Mouse (Mus musculus) midbrain, embryonic 14.5 days (tissue): Measurements from ENCODE around the gene Fgfr2. TPM values are rescaled to one million over a fixed set of nuclear protein-coding genes. Genes with fewer than 3 reads are reported as not detected.
"Not testable (repeated sequence)": the region's sequence is repeated elsewhere in the genome, so short reads cannot be mapped to it uniquely, and the experiment has no call there.

Experiments used
- ATAC-seq: fragments of 200-750 bp; cut with Nextera tagmentation; 2 replicates; pipeline ENCODE4 v1.8.0; 2017; ENCODE audit warnings: moderate number of reproducible peaks, moderate library complexity; ENCODE audit not compliant: low FRiP score, low TSS enrichment
- DNase-seq: peaks from one replicate; pipeline ENCODE4 v3.0.0-alpha.2; 2015
- H3K27ac ChIP-seq: fragments of 300-500 bp; sonication (generic); replicated peaks from 2 replicates; pipeline ENCODE4 v1.5.1; 2014; ENCODE audit warnings: mild to moderate bottlenecking, low read depth, low read length, moderate library complexity
- H3K27me3 ChIP-seq: fragments of 300-500 bp; sonication (generic); 2 replicates; pipeline ENCODE4 v1.6.1; 2014; ENCODE audit warnings: low read length, control low read depth, mixed read lengths; ENCODE audit not compliant: control insufficient read depth, insufficient read depth
- H3K36me3 ChIP-seq: fragments of 300-500 bp; sonication (generic); 2 replicates; pipeline ENCODE4 v1.6.1; 2014; ENCODE audit warnings: low read length, control low read depth; ENCODE audit not compliant: control insufficient read depth, insufficient read depth
- H3K4me1 ChIP-seq: fragments of 300-500 bp; sonication (generic); 2 replicates; pipeline ENCODE4 v1.6.1; 2014; ENCODE audit warnings: mild to moderate bottlenecking, antibody characterized with exemption, low read length, control low read depth; ENCODE audit not compliant: control insufficient read depth, insufficient read depth
- H3K4me2 ChIP-seq: fragments of 300-500 bp; sonication (generic); 2 replicates; pipeline ENCODE4 v1.6.1; 2014; ENCODE audit warnings: mild to moderate bottlenecking, low read length, moderate library complexity
- H3K4me3 ChIP-seq: fragments of 300-500 bp; sonication (generic); replicated peaks from 2 replicates; pipeline ENCODE4 v1.5.1; 2014; ENCODE audit warnings: low read depth, low read length
- H3K9ac ChIP-seq: fragments of 300-500 bp; sonication (generic); replicated peaks from 2 replicates; pipeline ENCODE4 v1.6.1; 2014; ENCODE audit warnings: mild to moderate bottlenecking, low read length, moderate library complexity
- H3K9me3 ChIP-seq: fragments of 300-500 bp; sonication (generic); 2 replicates; pipeline ENCODE4 v1.6.1; 2016; ENCODE audit warnings: low read length, control low read depth, mixed read lengths; ENCODE audit not compliant: control insufficient read depth
- WGBS: fragments of 180-500 bp; shearing (Covaris S2); extraction: QIAGEN DNeasy Blood & Tissue Kit; methylation state at CpG from one replicate; pipeline ENCODE4 v1.1.7; 2014; 5-methylcytosine and 5-hydroxymethylcytosine counted together
- polyA plus RNA-seq: library from polyadenylated mRNA; unstranded; fragments of >200 nt; fragmentation: Nextera tagmentation; extraction: Ambion mirVana; gene quantifications from 2 replicates; pipeline ENCODE4 v1.2.1, GENCODE M21; 2014

Fgfr2 gene
- polyA plus RNA-seq, 1 experiment from 2014 or later: 28.1 TPM

DNA sequence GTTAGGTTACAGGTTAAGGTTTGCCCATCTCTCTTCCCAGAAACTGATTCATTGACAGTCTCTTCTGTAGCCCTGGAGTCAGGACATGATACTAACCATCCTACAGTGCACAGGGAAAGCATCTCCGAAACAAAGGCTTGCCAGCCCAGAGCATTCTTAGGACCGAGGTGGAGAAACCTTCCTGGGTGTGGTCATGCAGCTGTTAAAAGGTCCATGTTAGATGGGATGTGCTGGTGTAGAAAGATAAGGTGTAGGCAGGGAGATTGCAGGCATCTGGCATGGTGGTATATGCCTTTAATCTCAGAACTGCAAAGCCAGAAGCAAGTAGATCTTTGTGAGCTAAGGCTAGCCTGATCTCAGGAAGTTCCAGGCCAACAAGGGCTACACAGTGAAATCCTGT, 1698.2 kb downstream of the Fgfr2 start:
- Histone ChIP-seq H3K27me3 (no peaks in the 10 kb centered on the region), H3K9me3 (no peaks in the 10 kb centered on the region), H3K4me3 (no peak overlapping the region), H3K4me1 (no peaks in the 10 kb centered on the region), H3K36me3 (peaks cover 37% of the 10 kb centered on the region), H3K27ac (no peak overlapping the region), H3K4me2 (no peak overlapping the region), H3K9ac (no peak overlapping the region)
- no peak for ATAC-seq
- WGBS: 91% methylated on average over 2 of the region's 2 CpGs
- no peak for DNase-seq

DNA sequence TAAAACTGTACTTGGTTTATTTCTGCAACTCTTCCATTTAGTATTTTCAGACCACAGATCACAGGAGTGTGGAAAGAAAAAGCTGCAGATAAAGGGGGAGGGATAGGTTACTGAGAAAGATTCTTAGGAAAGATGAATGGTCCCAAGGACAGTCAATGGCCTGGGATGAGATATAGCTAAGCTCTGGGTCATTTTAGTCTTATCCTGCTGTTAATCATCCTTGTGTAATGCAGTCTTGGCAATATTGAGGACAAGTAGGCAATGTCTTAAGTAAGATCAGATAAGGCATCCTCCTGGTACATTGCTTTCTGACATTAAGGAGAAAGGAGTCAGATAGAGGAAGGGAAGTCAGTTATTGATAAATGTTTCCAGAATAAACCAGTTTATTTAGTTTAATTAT, 1705.5 kb downstream of the Fgfr2 start:
- Histone ChIP-seq H3K4me3 (no peak overlapping the region), H3K9ac (no peak overlapping the region)
- no peak for ATAC-seq

DNA sequence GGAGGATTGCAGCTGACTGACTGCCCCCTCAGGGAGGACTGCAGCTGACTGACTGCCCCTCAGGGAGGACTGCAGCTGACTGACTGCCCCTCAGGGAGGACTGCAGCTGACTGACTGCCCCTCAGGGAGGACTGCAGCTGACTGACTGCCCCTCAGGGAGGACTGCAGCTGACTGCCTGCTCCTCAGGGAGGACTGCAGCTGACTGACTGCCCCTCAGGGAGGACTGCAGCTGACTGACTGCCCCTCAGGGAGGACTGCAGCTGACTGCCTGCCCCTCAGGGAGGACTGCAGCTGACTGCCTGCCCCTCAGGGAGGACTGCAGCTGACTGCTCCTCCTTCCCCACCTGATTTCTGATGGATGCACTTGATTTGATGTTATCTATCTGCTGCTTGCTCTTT, 1706.4 kb downstream of the Fgfr2 start:
- not testable (repeated sequence) for DNase-seq, H3K4me3 ChIP-seq, ATAC-seq

More for the DNA sequence above, 1705.5 kb downstream of the Fgfr2 start:
- Histone ChIP-seq H3K36me3 (no peaks in the 10 kb centered on the region), H3K4me1 (no peaks in the 10 kb centered on the region), H3K27me3 (no peaks in the 10 kb centered on the region), H3K27ac (no peak overlapping the region), H3K4me2 (no peak overlapping the region), H3K9me3 (no peaks in the 10 kb centered on the region)
- DNase-seq: no peak

DNA sequence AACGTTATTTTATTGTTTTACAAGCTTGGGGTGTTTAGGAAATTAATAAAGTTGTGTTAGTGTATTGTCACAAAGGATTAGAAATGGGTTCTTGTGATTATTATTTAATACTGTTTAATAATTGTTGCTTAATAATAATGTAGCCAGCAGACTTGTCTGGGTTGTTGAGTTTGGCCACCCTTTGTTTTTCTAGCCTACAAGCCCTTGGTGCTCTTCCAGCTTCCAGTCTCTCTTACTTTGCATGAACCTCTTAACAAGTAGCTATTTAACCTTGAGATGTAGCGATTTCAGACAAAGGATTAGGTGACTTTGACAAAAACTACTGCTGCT, 1711.2 kb downstream of the Fgfr2 start:
- Histone ChIP-seq H3K9ac (no peak overlapping the region), H3K4me2 (peak overlapping the region; percentile 87)
- ATAC-seq: no peak

More for the DNA sequence above, 1706.4 kb downstream of the Fgfr2 start:
- not testable (repeated sequence) for H3K9ac ChIP-seq, H3K27me3 ChIP-seq, H3K4me2 ChIP-seq, H3K27ac ChIP-seq, H3K9me3 ChIP-seq, H3K36me3 ChIP-seq, H3K4me1 ChIP-seq

DNA sequence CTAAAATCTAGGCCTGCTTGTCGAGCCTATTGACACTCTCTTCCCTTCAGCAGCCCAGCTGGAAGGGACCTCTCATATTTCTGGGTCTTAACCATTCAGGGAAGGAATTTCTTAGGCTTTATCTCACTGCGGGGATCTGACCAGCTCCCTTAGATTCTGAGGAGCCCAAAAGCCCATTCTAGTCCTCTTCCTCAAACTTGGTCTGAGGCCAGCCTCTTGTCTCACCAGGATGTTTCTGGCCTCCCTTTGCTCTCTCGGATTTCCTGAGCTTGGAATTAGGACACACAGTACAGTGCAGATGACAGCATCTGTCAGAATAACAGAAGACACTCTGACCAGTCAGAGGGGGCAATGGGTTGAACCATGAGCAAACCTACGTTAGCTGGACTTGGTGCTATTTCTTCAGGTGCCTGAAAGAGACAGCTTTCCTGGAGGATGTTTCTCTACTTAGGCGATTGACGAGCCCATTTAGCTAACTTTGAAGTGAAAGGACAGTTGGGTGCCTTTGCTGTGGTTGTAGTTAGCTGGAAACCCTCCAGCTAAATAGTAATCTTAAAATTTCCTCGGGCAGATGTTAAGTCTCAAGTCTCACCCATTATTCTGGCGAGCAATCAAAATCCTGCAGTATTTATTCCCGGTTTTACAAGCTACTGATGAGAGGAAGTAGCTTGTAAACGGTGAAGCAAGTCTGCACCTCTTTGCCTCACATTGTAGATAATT, 1711.8 kb downstream of the Fgfr2 start:
- ATAC-seq: no peak
- no peaks in the 10 kb centered on the region for H3K27me3 ChIP-seq

More for the DNA sequence above, 1711.2 kb downstream of the Fgfr2 start:
- Histone ChIP-seq H3K27me3 (no peaks in the 10 kb centered on the region), H3K27ac (no peak overlapping the region), H3K4me3 (peak overlapping the region; percentile 94; the same call in 1 of the 2 replicates), H3K4me1 (peaks cover 21% of the 10 kb centered on the region), H3K9me3 (no peaks in the 10 kb centered on the region), H3K36me3 (no peaks in the 10 kb centered on the region)
- no peak for DNase-seq
- 73% methylated on average over 2 of the region's 2 CpGs for WGBS

DNA sequence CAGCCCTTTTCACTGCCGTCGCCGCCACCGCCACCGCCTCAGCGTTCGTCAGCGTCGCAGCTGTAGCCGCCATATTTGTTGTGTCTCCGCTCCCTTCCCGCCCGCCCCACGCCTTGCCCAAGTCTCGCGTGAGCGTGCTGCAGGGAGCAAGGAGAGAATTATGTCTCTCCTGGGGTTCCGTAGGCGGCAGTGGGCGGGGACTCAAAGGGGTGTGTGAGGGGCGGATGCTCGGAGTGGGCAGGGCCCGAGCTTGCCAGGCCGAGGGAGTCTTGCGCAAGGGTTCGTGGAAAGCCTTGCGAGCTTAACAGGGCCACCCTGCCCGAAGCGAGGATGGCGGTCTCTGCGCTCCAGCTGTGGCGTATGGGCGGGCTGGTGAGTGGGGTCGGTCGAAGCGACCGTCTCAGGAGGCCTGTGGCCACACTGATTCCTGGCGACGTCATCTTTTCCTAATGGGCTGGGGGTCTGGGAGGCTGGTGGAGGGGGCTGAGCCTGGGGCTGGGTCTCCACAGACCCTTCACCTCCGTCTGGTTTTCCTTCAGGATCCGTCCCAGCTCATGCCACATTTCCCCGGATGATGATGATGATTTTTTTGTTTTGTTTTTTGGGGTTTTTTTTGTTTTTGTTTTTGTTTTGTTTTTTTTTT, 1712.6 kb downstream of the Fgfr2 start, which contains the start of the genes Ikzf5 and Acadsb:
Ikzf5 (minus strand) TSS at position 106 of the 643 bp plus-strand sequence.
Acadsb (plus strand) TSS at position 186 of the 643 bp plus-strand sequence.
- ATAC-seq (peak; percentile 97), DNase-seq (peak; percentile 98)
- Histone ChIP-seq H3K4me3 (peak within 1 kb of the TSS; percentile 94), H3K4me1 (peaks cover 21% of the 10 kb centered on the region), H3K9me3 (no peaks in the 10 kb centered on the region), H3K9ac (peak within 1 kb of the TSS; percentile 94), H3K27ac (peak within 1 kb of the TSS; percentile 86), H3K36me3 (no peaks in the 10 kb centered on the region), H3K4me2 (peak within 1 kb of the TSS; percentile 87), H3K27me3 (no peaks in the 10 kb centered on the region)
- WGBS: under 1% methylated on average over 42 of the region's 42 CpGs

More for the DNA sequence above, 1711.8 kb downstream of the Fgfr2 start:
- WGBS: 66% methylated on average over 10 of the region's 10 CpGs
- peak overlapping the region; percentile 94 for H3K9ac ChIP-seq
- peak overlapping the region; percentile 87 for H3K4me2 ChIP-seq
- no peaks in the 10 kb centered on the region for H3K9me3 ChIP-seq
- peak; percentile 7 for DNase-seq
- H3K36me3 ChIP-seq: no peaks in the 10 kb centered on the region
- peak overlapping the region; percentile 94 for H3K4me3 ChIP-seq
- peaks cover 21% of the 10 kb centered on the region for H3K4me1 ChIP-seq
- no peak overlapping the region for H3K27ac ChIP-seq

DNA sequence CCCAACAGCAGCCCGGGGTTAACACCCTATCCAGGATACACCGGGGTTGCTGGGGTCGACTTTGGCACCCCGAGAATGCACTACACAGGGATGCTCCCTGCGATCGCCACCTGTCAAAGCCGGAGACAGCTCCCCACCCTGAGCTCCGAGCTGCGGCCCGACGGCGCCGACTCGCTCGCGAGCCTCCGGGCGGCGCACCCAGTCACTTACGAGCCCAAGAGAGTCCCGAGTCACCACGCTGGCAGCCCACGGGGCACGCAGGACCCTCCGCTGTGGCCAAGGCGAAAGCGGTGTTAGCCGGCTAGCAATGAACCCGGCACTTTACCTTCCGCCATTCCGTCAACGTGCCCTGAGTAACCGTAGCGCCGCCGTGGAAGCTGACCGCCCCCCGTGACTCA, 1713.2 kb downstream of the Fgfr2 start:
- Histone ChIP-seq H3K9me3 (no peaks in the 10 kb centered on the region), H3K9ac (peak overlapping the region; percentile 94), H3K4me2 (peak overlapping the region; percentile 87), H3K27ac (peak overlapping the region; percentile 86), H3K36me3 (no peaks in the 10 kb centered on the region), H3K27me3 (no peaks in the 10 kb centered on the region), H3K4me3 (peak overlapping the region; percentile 94), H3K4me1 (peaks cover 21% of the 10 kb centered on the region)
- DNase-seq (peak; percentile 52), ATAC-seq (peak; percentile 66)
- WGBS: under 1% methylated on average over 38 of the region's 38 CpGs

DNA sequence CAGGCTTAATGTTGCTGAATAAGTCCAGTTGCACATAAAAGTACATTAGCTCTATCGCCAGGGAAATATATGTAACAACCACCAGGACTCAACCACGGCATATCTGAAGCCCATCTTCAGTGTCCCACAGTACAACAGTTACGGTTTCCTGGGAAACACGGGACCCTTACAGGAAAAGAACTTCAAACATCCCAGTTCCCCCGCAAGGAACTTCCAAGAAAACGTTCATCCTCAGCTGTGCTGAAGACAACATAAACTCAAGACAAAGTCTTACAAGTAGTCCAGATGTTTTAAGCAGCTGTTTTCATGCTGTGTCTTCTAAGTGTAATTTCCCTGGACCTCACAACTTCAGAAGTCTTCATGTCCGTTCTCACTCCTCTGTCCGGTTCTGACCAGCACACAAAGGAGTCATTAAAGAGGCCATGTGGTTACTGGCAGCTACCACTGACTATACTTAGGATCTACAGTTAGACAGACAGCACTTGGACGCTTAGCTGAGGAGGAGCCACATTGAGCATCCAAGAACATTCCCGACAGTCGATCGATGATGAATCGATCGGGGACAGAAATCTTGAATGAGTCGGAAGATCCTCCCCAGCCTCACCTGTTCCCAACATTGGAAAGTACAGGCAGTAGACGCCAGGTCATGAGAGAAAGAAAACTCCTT, 1713.7 kb downstream of the Fgfr2 start:
- ATAC-seq (0 out of 2 replicates have a peak, but pooled peaks have one; percentile 3), DNase-seq (peak; percentile 45)
- H3K36me3 ChIP-seq: no peaks in the 10 kb centered on the region
- H3K4me3 ChIP-seq: peak overlapping the region; percentile 94
- peak overlapping the region; percentile 94 for H3K9ac ChIP-seq
- WGBS: 7% methylated on average over 16 of the region's 16 CpGs
- H3K27me3 ChIP-seq: no peaks in the 10 kb centered on the region
- H3K9me3 ChIP-seq: no peaks in the 10 kb centered on the region
- H3K4me1 ChIP-seq: peaks cover 21% of the 10 kb centered on the region
- H3K27ac ChIP-seq: peak overlapping the region; percentile 86; the same call in 1 of the 2 replicates
- peak overlapping the region; percentile 87 for H3K4me2 ChIP-seq
